Comparison of ENCODE assay signal across 11 mouse cellular contexts in genomic region chr4:88275571-88276041, GRCm38 (mm10).
DNase-seq lines count a peak whose midpoint lies in the region; ATAC-seq and TF ChIP-seq lines count a peak whose summit lies in the region.
"Had no signal": no experiment of that assay in that cellular context is flagged by ENCODE, and none has a peak within 500 bp of the region (broad histone marks: within the 10 kb centered on the region; RNA-seq: fewer than 3 reads in every experiment).

No protein-coding gene starts in this region.

- TF ChIP-seq CTCF in layer of hippocampus, adult 2 months (conservative IDR thresholded peaks at IDR 0.05) = no peak

- H3K36me3 ChIP-seq in forebrain, embryonic 13.5 days (ENCODE audit: poor library complexity, severe bottlenecking) = no peaks in the 10 kb centered on the region
- no peaks in the 10 kb centered on the region for H3K36me3 ChIP-seq in forebrain, embryonic 12.5 days (replicated peaks)
- H3K36me3 ChIP-seq: embryonic facial prominence, embryonic 15.5 days; limb, embryonic 15.5 days had no signal

- no peak for ATAC-seq in forebrain, embryonic 13.5 days
- ATAC-seq in forebrain, embryonic 12.5 days (ENCODE audit: low FRiP score) = no peak
- ATAC-seq in activated CD4-positive, CD25-positive, alpha-beta regulatory T cell, adult 4 months = peak; percentile 52
- peak; percentile 68 for ATAC-seq in monocyte, adult 5-6 weeks (replicated peaks; ENCODE audit: insufficient number of reproducible peaks, low FRiP score, low TSS enrichment, poor library complexity, severe bottlenecking)
- ATAC-seq: hindbrain, embryonic 16.5 days had no signal

- H3K4me1 ChIP-seq in forebrain, embryonic 13.5 days = peaks cover 12% of the 10 kb centered on the region
- H3K4me1 ChIP-seq in forebrain, embryonic 12.5 days = no peaks in the 10 kb centered on the region; the same call in 1 of the 2 replicates
- H3K4me1 ChIP-seq: limb, embryonic 15.5 days had no signal

- no peak overlapping the region for H3K4me2 ChIP-seq in forebrain, embryonic 13.5 days
- no peak overlapping the region for H3K4me2 ChIP-seq in forebrain, embryonic 12.5 days
- H3K4me2 ChIP-seq: embryonic facial prominence, embryonic 15.5 days; limb, embryonic 15.5 days had no signal

- no peak for DNase-seq in layer of hippocampus, adult 2 months (ENCODE audit: low spot score in 2 of 2)
- DNase-seq in layer of hippocampus, adult 8-10 months (ENCODE audit: low spot score in 2 of 2) = no peak
- DNase-seq in right cerebral cortex, adult 2 months (ENCODE audit: low spot score in 2 of 2) = no peak
- DNase-seq in spleen, postnatal 10 days (ENCODE audit: low spot score in 2 of 2) = no peak

- no peaks in the 10 kb centered on the region for H3K9me3 ChIP-seq in forebrain, embryonic 13.5 days (replicated peaks)
- no peaks in the 10 kb centered on the region for H3K9me3 ChIP-seq in forebrain, embryonic 12.5 days
- H3K9me3 ChIP-seq: embryonic facial prominence, embryonic 15.5 days; limb, embryonic 15.5 days had no signal

- H3K9ac ChIP-seq in forebrain, embryonic 13.5 days = peak overlapping the region; percentile 26; the same call in 1 of the 2 replicates
- no peak overlapping the region for H3K9ac ChIP-seq in forebrain, embryonic 12.5 days
- H3K9ac ChIP-seq: embryonic facial prominence, embryonic 15.5 days; limb, embryonic 15.5 days had no signal

- WGBS in forebrain, embryonic 13.5 days = 46% methylated on average over 6 of the region's 6 CpGs
- 61% methylated on average over 6 of the region's 6 CpGs for WGBS in forebrain, embryonic 12.5 days

- H3K27ac ChIP-seq in forebrain, embryonic 13.5 days = no peak overlapping the region; the same call in 1 of the 2 replicates
- H3K27ac ChIP-seq in forebrain, embryonic 12.5 days = no peak overlapping the region
- peak overlapping the region; percentile 21; the same call in 1 of the 2 replicates for H3K27ac ChIP-seq in layer of hippocampus, adult 2 months
- H3K27ac ChIP-seq: embryonic facial prominence, embryonic 15.5 days; limb, embryonic 15.5 days had no signal

- no peak overlapping the region for H3K4me3 ChIP-seq in forebrain, embryonic 13.5 days
- H3K4me3 ChIP-seq in forebrain, embryonic 12.5 days (replicated peaks) = no peak overlapping the region
- H3K4me3 ChIP-seq in layer of hippocampus, adult 2 months = no peak overlapping the region
- H3K4me3 ChIP-seq: embryonic facial prominence, embryonic 15.5 days; limb, embryonic 15.5 days had no signal

- no peaks in the 10 kb centered on the region for H3K27me3 ChIP-seq in forebrain, embryonic 13.5 days
- H3K27me3 ChIP-seq in forebrain, embryonic 12.5 days = no peaks in the 10 kb centered on the region
- H3K27me3 ChIP-seq: embryonic facial prominence, embryonic 15.5 days; limb, embryonic 15.5 days had no signal

Comparison
In these comparisons a context has a peak if more than half of its experiments do, and no peak if none do; other contexts are left out.
1. ATAC-seq: peak in activated CD4-positive, CD25-positive, alpha-beta regulatory T cell, adult 4 months (single experiment) and monocyte, adult 5-6 weeks (single experiment); none in forebrain, embryonic 13.5 days (single experiment) and forebrain, embryonic 12.5 days (single experiment).